Mouse (Mus musculus) liver, postnatal 0 days (tissue): ENCODE measurements at regions not wholly inside any gene's neighbourhood (a gene's known extent, or its start where the extent isn't known, plus 50 kb on each side); places are given as distances from the start of the nearest gene placed in this dataset.

Experiments used
- CTCF ChIP-seq: sonication (generic); IDR thresholded peaks from 2 replicates; pipeline ENCODE4 v1.5.1; 2016; ENCODE audit warnings: antibody characterized with exemption, low read depth
- EP300 ChIP-seq: IDR thresholded peaks from 2 replicates; pipeline ENCODE4 v1.6.1; 2016; ENCODE audit warnings: antibody characterized with exemption, low read depth, mild to moderate bottlenecking

DNA sequence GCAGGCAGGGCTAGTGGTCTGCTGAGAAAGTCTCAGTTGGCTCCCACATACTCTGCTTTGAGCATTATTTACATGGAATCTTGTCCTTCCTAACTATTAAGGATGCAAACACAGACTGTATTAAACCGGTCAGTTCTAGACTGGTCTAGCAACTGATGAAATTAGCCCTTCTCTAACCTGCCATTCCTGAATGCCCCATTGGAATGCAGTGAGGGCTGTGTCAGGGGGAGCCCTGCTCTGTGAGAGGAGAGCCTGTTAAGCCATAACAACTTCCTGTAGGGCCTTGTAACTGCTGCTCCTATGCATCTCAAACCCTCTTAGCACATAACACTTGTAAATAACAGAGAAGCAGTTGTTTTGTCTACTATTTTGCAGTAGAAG lies 114.7 kb upstream of the Peli2 start:
- no peak for TF ChIP-seq CTCF
- no peak for TF ChIP-seq EP300
